Mouse (Mus musculus) CH12.LX (cell line): ENCODE data around the gene Bdkrb2. TPM values are rescaled to one million over a fixed set of nuclear protein-coding genes. Genes with fewer than 3 reads are reported as not detected.

Experiments
- DNase-seq: peaks from one replicate; pipeline ENCODE4 v3.0.0-alpha.2; 2013; ENCODE audit errors: extremely low read depth
- H3K27ac ChIP-seq: 2 replicates; pipeline ENCODE4 v1.5.1; 2012; ENCODE audit warnings: low read depth, mild to moderate bottlenecking, control low read depth, moderate library complexity; ENCODE audit not compliant: insufficient read depth
- H3K27me3 ChIP-seq: replicated peaks from 2 replicates; pipeline ENCODE3; 2012; ENCODE audit warnings: inconsistent platforms
- H3K36me3 ChIP-seq, 2 experiments: replicated peaks in 1 of 2; 2 replicates each; pipeline versions ENCODE3 to v1.6.1; 2012; ENCODE audit warnings: inconsistent platforms in 1 of 2, low read length in 1 of 2, mild to moderate bottlenecking in 1 of 2, mixed read lengths in 1 of 2, moderate library complexity in 1 of 2; ENCODE audit not compliant: control insufficient read depth in 1 of 2, insufficient read depth in 1 of 2
- H3K4me1 ChIP-seq, 2 experiments: 2 replicates each; pipeline ENCODE4 v1.6.1; 2012; ENCODE audit warnings: inconsistent platforms in 1 of 2, moderate library complexity in 1 of 2; ENCODE audit not compliant: insufficient read depth in 2 of 2, control insufficient read depth in 1 of 2
- H3K4me2 ChIP-seq: 2 replicates; pipeline ENCODE4 v1.6.1; 2012; ENCODE audit warnings: low read depth, mild to moderate bottlenecking, control low read depth; ENCODE audit not compliant: poor library complexity, insufficient read depth, severe bottlenecking
- H3K4me3 ChIP-seq, 3 experiments: fragments of 150-350 bp in 1 of 3; sonication (generic) in 1 of 3; replicated peaks in 1 of 3; 2 replicates each; pipeline versions ENCODE3 to v1.5.1; 2011 to 2012; ENCODE audit warnings: low read depth in 2 of 3, low read length in 2 of 3, mild to moderate bottlenecking in 2 of 3, moderate library complexity in 2 of 3, control low read depth in 1 of 3, improper control_type of control experiment in 1 of 3, inconsistent platforms in 1 of 3, mixed read lengths in 1 of 3; ENCODE audit not compliant: poor library complexity in 1 of 3
- H3K79me2 ChIP-seq: replicated peaks from 2 replicates; pipeline ENCODE4 v1.6.1; 2012; ENCODE audit warnings: mild to moderate bottlenecking, moderate library complexity; ENCODE audit not compliant: control insufficient read depth, poor library complexity, insufficient read depth, severe bottlenecking; ENCODE audit errors: extremely low read depth
- H3K9ac ChIP-seq: 2 replicates; pipeline ENCODE4 v1.6.1; 2012; ENCODE audit warnings: low read depth, mild to moderate bottlenecking, control low read depth, moderate library complexity; ENCODE audit not compliant: insufficient read depth
- H3K9me3 ChIP-seq: replicated peaks from 2 replicates; pipeline ENCODE3; 2012; ENCODE audit warnings: low read length, inconsistent platforms, mixed read lengths
- CTCF ChIP-seq, 2 experiments: IDR thresholded peaks in 1 of 2; conservative IDR thresholded peaks in 1 of 2; 2 replicates each; pipeline ENCODE4 v1.5.1; 2011 to 2012; ENCODE audit warnings: low read depth in 2 of 2, low read length in 2 of 2, improper control_type of control experiment in 1 of 2, inconsistent platforms in 1 of 2, mild to moderate bottlenecking in 1 of 2, moderate library complexity in 1 of 2
- IRF4 ChIP-seq: IDR thresholded peaks from 2 replicates; pipeline ENCODE4 v1.6.1; 2014; ENCODE audit warnings: low read depth, mild to moderate bottlenecking, inconsistent platforms, low read length, improper control_type of control experiment
- MAX ChIP-seq: IDR thresholded peaks from 2 replicates; pipeline ENCODE4 v1.6.1; 2011; ENCODE audit warnings: low read length, improper control_type of control experiment
- SMC3 ChIP-seq: IDR thresholded peaks from 2 replicates; pipeline ENCODE4 v1.6.1; 2011; ENCODE audit warnings: low read depth, low read length, improper control_type of control experiment
- ZC3H11A ChIP-seq: IDR thresholded peaks from 2 replicates; pipeline ENCODE4 v1.6.1; 2012; ENCODE audit warnings: low read depth, mild to moderate bottlenecking, inconsistent platforms, low read length, improper control_type of control experiment
- ZKSCAN1 ChIP-seq: IDR thresholded peaks from 2 replicates; pipeline ENCODE4 v1.6.1; 2012; ENCODE audit warnings: low read depth, inconsistent platforms, low read length, improper control_type of control experiment, borderline replicate concordance
- dilution Hi-C: fragments of 300-500 bp; cut with MboI; formaldehyde crosslinking; loops from 2 replicates; pipeline ENCODE4 v1.14.3; 2020; ENCODE audit warnings: low sequenced_read_pairs; ENCODE audit not compliant: extremely low pct_unique_long_range_greater_than_20kb, extremely low pct_ligation_motif_present
- in situ Hi-C: fragments of 300-500 bp; cut with MboI; formaldehyde crosslinking; loops from 3 replicates; pipeline ENCODE4 v1.14.3; 2019; ENCODE audit warnings: low sequenced_read_pairs, low pct_ligation_motif_present, low pct_unique_long_range_greater_than_20kb, mixed read lengths
- polyA plus RNA-seq: library from polyadenylated mRNA; unstranded; fragments of >175 nt; gene quantifications from 2 replicates; pipeline ENCODE4 v1.2.1, GENCODE M21; 2012; ENCODE audit warnings: low read depth; ENCODE audit not compliant: insufficient read length
- total RNA-seq, 2 experiments: library from RNA; depleted of rRNA; stranded (reverse); fragments of 300-350 nt in 1 of 2; fragments of >200 nt in 1 of 2; gene quantifications; 2 replicates each; pipeline ENCODE4 v1.2.3; 2012 to 2014

Gene Bdkrb2
- total and polyA plus RNA-seq, 3 experiments: 0.06 TPM; not detected in 2

DNA sequence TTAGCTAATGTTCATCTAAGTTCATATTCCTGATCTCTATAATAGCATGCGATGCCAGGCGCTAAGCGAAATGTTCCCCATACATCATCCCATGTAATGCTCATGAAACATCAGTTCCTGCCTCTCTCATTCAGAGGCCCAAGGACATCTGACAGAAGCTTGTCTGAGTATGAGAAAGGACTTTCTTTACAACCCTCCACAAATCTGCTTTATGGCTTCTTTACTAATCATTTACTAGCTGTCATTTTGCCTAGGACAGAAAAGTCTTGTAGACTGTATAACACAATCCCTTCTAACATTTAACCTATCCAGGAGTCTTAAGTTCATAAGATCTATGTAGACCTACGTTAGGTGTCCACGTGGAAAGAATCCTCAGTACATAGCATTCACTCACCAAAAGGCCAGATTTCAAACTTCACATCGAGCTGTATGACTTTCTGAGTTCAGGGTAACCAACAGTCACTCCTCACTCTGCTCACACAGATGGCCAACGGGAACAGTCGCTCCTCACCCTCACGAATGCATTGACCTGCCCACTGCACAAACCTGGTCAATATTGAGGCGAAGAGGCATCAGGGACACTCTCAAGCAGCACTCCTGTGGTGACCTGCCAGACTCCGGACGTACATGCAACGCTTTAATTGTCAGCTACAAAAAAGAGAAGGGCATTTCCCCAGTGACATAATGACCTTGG lies 71.5 kb downstream of the Bdkrb2 start:
- no peaks in the 10 kb centered on the region for H3K4me1 ChIP-seq
- peaks cover 70 to 81% of the 10 kb centered on the region in 2 experiments for H3K36me3 ChIP-seq
- in situ Hi-C loops: no loop called here
- dilution Hi-C loops: no loop called here
- TF ChIP-seq IRF4 (no peak), MAX (no peak)
- no peak overlapping the region for H3K9ac ChIP-seq
- no peaks in the 10 kb centered on the region for H3K79me2 ChIP-seq
- no peak overlapping the region for H3K4me3 ChIP-seq
- no peak overlapping the region for H3K4me2 ChIP-seq
- no peaks in the 10 kb centered on the region for H3K27me3 ChIP-seq
- H3K27ac ChIP-seq: no peak overlapping the region
- peaks cover 5% of the 10 kb centered on the region for H3K9me3 ChIP-seq
- DNase-seq: no peak

DNA sequence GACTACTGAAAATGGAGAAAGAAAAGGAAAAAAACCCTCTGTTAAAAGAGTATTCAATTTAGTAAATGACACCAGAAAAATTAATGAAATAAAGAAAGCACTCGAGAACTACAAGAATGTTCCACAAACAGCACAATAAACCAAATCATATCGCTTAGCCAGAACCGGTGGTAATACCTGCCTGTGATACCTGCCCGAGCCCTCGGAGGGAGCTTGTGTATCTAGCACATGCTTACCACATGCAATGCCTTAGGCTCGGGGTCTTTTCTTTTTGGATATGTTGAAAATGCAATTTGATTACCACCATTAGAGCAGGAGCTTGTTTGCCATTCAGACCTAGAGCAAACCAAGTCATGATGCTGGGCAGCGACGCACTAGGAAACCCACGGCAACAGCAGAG lies 73.5 kb downstream of the Bdkrb2 start:
- H3K36me3 ChIP-seq: peaks cover 75 to 98% of the 10 kb centered on the region in 2 experiments
- H3K27me3 ChIP-seq: no peaks in the 10 kb centered on the region
- dilution Hi-C loops: no loop called here

DNA sequence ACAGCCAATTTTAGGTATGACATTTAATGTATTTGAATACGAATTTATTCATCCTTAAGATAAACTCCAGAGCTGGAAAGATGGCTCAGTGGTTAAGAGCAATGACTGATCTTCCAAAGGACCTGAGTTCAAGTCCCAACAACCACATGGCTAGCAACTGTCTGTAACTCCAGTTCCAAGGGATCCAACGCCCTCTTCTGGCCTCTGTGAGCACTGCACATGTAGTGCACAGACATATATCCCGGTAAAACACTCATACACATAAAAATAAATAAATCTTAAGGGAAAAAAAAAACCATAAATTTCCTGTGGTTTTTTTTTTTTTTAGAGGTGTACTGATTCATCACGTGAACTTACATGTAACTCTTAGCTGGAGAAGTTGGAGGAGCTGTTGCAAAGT lies 74.5 kb downstream of the Bdkrb2 start:
- H3K27ac ChIP-seq: no peak overlapping the region
- in situ Hi-C loops: no loop called here
- peaks cover 78 to 98% of the 10 kb centered on the region in 2 experiments for H3K36me3 ChIP-seq
- no peak for TF ChIP-seq ZKSCAN1
- peak in 1 of 2 experiments; percentile 25; a peak in 3 of 4 replicates for TF ChIP-seq CTCF (conservative IDR thresholded peaks at IDR 0.05 in 1 of 2, IDR thresholded peaks at IDR 0.05 in 1 of 2; ENCODE audit: low read depth in 2 of 2, low read length in 2 of 2)
- no peak for TF ChIP-seq SMC3
- TF ChIP-seq, all 38 proteins: peak for 1
- no peaks in the 10 kb centered on the region for H3K27me3 ChIP-seq
- H3K4me1 ChIP-seq: no peaks in the 10 kb centered on the region
- no peak overlapping the region for H3K4me3 ChIP-seq
- H3K4me2 ChIP-seq: no peak overlapping the region
- H3K9me3 ChIP-seq: peaks cover 2% of the 10 kb centered on the region
- H3K79me2 ChIP-seq: no peaks in the 10 kb centered on the region
- peak; percentile 3 for DNase-seq
- H3K9ac ChIP-seq: no peak overlapping the region
- dilution Hi-C loops: no loop called here

More for the DNA sequence above, 73.5 kb downstream of the Bdkrb2 start:
- Histone ChIP-seq H3K4me1 (no peaks in the 10 kb centered on the region), H3K9ac (no peak overlapping the region), H3K4me3 (no peak overlapping the region), H3K79me2 (no peaks in the 10 kb centered on the region), H3K9me3 (peaks cover 2% of the 10 kb centered on the region), H3K4me2 (no peak overlapping the region), H3K27ac (no peak overlapping the region)
- in situ Hi-C loops: no loop called here
- TF ChIP-seq ZC3H11A: no peak
- no peak for DNase-seq
